Mouse (Mus musculus) layer of hippocampus, adult 8-10 months (tissue): ENCODE results near the gene Mbd4. TPM values are rescaled to one million over a fixed set of nuclear protein-coding genes. Genes with fewer than 3 reads are reported as not detected.

Source experiments
- DNase-seq, 2 experiments: peaks; one replicate each; pipeline ENCODE4 v3.0.0; 2022; ENCODE audit warnings: low spot score in 2 of 2
- total RNA-seq, 4 experiments: library from RNA; stranded (reverse); gene quantifications; 2 replicates each; pipeline ENCODE4 v1.2.4; 2022

The Mbd4 gene
- total RNA-seq, 4 experiments from 2014 or later = 5.7 to 7.3 (median 6.6) TPM

- no peak for DNase-seq
These were observed 39.1 kb downstream of the Mbd4 start for GRCm38 (mm10) chr6:115814104-115814503.

- no peak for DNase-seq
These were observed 41.6 kb downstream of the Mbd4 start for GRCm38 (mm10) chr6:115811606-115812005.

- peak; percentile 74 to 84 for DNase-seq
These were observed 44.5 kb downstream of the Mbd4 start, which contains the start of gene Rpl32 for GRCm38 (mm10) chr6:115808488-115809231. TSS of gene Rpl32 (minus strand) at chr6:115808747.

GRCm38 (mm10) chr6:115808196-115808487 is 45.0 kb downstream of the Mbd4 start:
- no peak for DNase-seq

- no peak for DNase-seq
These were observed 45.5 kb downstream of the Mbd4 start for GRCm38 (mm10) chr6:115807464-115808195.

- no peak for DNase-seq
These were observed 48.6 kb downstream of the Mbd4 start for GRCm38 (mm10) chr6:115804432-115805192.

- peak; percentile 58 to 74 for DNase-seq
These were observed 49.4 kb downstream of the Mbd4 start for GRCm38 (mm10) chr6:115803541-115804382.

GRCm38 (mm10) chr6:115801811-115802210 is 51.4 kb downstream of the Mbd4 start:
- no peak for DNase-seq

GRCm38 (mm10) chr6:115792691-115793215 is 60.4 kb downstream of the Mbd4 start:
- DNase-seq = no peak

GRCm38 (mm10) chr6:115791842-115792686 is 61.1 kb downstream of the Mbd4 start:
- DNase-seq = no peak

GRCm38 (mm10) chr6:115791016-115791415 is 62.2 kb downstream of the Mbd4 start:
- no peak for DNase-seq

Other genes starting within 250 kb of the Mbd4 start
- 100 to 1,000 TPM in 1 of 4 experiments, 10 to 100 TPM in 3; 78.9 to 102 (median 84.5) TPM for gene Raf1, start 176.7 kb downstream of the Mbd4 start, total RNA-seq
- gene Tmem40, start 91.0 kb downstream of the Mbd4 start, total RNA-seq = under 1 TPM in 3 of 4 experiments, not detected in 1; 0.55 to 0.62 (median 0.59) TPM
- gene Cand2, start 78.8 kb downstream of the Mbd4 start, total RNA-seq = 1 to 10 TPM; 2.5 to 4.7 (median 3.4) TPM
- gene Rpl32, start 44.6 kb downstream of the Mbd4 start, total RNA-seq = 100 to 1,000 TPM; 486 to 663 (median 564) TPM
- gene Efcab12, start 15.0 kb downstream of the Mbd4 start, total RNA-seq = 1 to 10 TPM; 4.3 to 5.7 (median 5.4) TPM
- 10 to 100 TPM; 26.3 to 37.8 (median 30.0) TPM for gene Ift122, start 99 bp upstream of the Mbd4 start, total RNA-seq
- gene Rho, start 78.4 kb upstream of the Mbd4 start, total RNA-seq = 1 to 10 TPM in 1 of 4 experiments, under 1 TPM in 3; 0.45 to 1.7 (median 0.72) TPM
- gene H1foo, start 91.6 kb upstream of the Mbd4 start, total RNA-seq = not detected
- 10 to 100 TPM; 17.9 to 35.6 (median 31.1) TPM for gene Plxnd1, start 141.6 kb upstream of the Mbd4 start, total RNA-seq